ENCODE assay signal across 21 mouse cellular contexts in the genomic region with DNA sequence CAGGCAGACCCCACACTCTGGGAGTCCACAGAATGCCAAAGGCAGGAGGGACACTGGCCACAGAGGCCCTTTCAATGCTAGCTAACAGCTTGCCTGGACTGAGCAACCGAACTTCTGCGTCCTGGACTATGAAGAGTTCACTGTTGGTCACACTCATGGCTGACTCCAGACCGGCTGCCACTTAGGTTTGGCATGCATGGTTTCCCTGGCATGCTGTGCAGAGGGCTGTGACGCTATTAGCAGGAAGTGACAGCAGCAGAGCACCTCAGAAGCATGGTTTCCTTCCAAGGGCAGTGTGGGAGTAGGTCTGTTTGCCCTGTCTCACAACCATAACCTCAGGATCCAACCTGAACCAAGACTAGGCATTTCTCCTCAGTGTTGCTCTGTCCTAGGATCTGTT. TPM values are rescaled to one million over a fixed set of nuclear protein-coding genes. Genes with fewer than 3 reads are reported as not detected.
DNase-seq lines count a peak whose midpoint lies in the region; ATAC-seq lines count a peak whose summit lies in the region.
"Had no signal": no experiment of that assay in that cellular context is flagged by ENCODE, and none has a peak within 500 bp of the region (broad histone marks: within the 10 kb centered on the region; RNA-seq: fewer than 3 reads in every experiment).

No protein-coding gene starts in this region.

- H3K27ac ChIP-seq in midbrain, embryonic 11.5 days (ENCODE audit: low read depth, low read length) = no peak overlapping the region
- H3K27ac ChIP-seq in midbrain, embryonic 14.5 days (replicated peaks; ENCODE audit: low read depth, low read length) = no peak overlapping the region
- no peak overlapping the region for H3K27ac ChIP-seq in forebrain, embryonic 14.5 days (ENCODE audit: low read depth, low read length)
- H3K27ac ChIP-seq: hindbrain, embryonic 15.5 days; intestine, embryonic 15.5 days; kidney, embryonic 15.5 days; midbrain, embryonic 15.5 days; stomach, postnatal 0 days had no signal

- no peaks in the 10 kb centered on the region for H3K36me3 ChIP-seq in midbrain, embryonic 11.5 days (ENCODE audit: control insufficient read depth, insufficient read depth, low read length)
- H3K36me3 ChIP-seq in midbrain, embryonic 14.5 days (ENCODE audit: control insufficient read depth, insufficient read depth, low read length) = no peaks in the 10 kb centered on the region
- no peaks in the 10 kb centered on the region for H3K36me3 ChIP-seq in forebrain, embryonic 14.5 days (ENCODE audit: control insufficient read depth, insufficient read depth, low read length)
- H3K36me3 ChIP-seq: hindbrain, embryonic 15.5 days; intestine, embryonic 15.5 days; kidney, embryonic 15.5 days; midbrain, embryonic 15.5 days had no signal

- peak; percentile 12 to 21 for DNase-seq in cerebellum, postnatal 25 days
- DNase-seq in cerebellum, postnatal 4 days (ENCODE audit: low spot score in 2 of 2) = no peak
- peak; percentile 6 for DNase-seq in midbrain, embryonic 11.5 days (ENCODE audit: low spot score, missing footprints)
- no peak for DNase-seq in midbrain, embryonic 14.5 days
- peak; percentile 19 for DNase-seq in heart, postnatal 25 days (ENCODE audit: low spot score)
- no peak for DNase-seq in forebrain, embryonic 14.5 days (ENCODE audit: low spot score)
- no peak for DNase-seq in right cerebral cortex, adult 18-20 months
- DNase-seq: adrenal gland, postnatal 10 days; cerebellum, adult 11-12 months; gastrocnemius, postnatal 10 days; layer of hippocampus, postnatal 36 days; liver had no signal

- intact Hi-C loops in heart, postnatal 25 days (cut with DNase I) = no loop called here

- no peaks in the 10 kb centered on the region for H3K27me3 ChIP-seq in midbrain, embryonic 11.5 days (ENCODE audit: control insufficient read depth, insufficient read depth, low read length)
- no peaks in the 10 kb centered on the region for H3K27me3 ChIP-seq in midbrain, embryonic 14.5 days (ENCODE audit: control insufficient read depth, insufficient read depth, low read length)
- H3K27me3 ChIP-seq in forebrain, embryonic 14.5 days (replicated peaks; ENCODE audit: control insufficient read depth, insufficient read depth, low read length) = no peaks in the 10 kb centered on the region
- H3K27me3 ChIP-seq: hindbrain, embryonic 15.5 days; intestine, embryonic 15.5 days; kidney, embryonic 15.5 days; midbrain, embryonic 15.5 days had no signal

- no peak for ATAC-seq in midbrain, embryonic 11.5 days (ENCODE audit: low FRiP score)
- ATAC-seq in midbrain, embryonic 14.5 days (ENCODE audit: low FRiP score, low TSS enrichment) = no peak
- ATAC-seq in forebrain, embryonic 14.5 days = no peak
- ATAC-seq: activated CD4-positive, CD25-positive, alpha-beta regulatory T cell, adult 4 months; intestine, embryonic 15.5 days; lung, postnatal 0 days; midbrain, embryonic 15.5 days had no signal

- 89% methylated on average over 4 of the region's 4 CpGs for WGBS in midbrain, embryonic 11.5 days
- WGBS in midbrain, embryonic 14.5 days = 85% methylated on average over 4 of the region's 4 CpGs
- WGBS in forebrain, embryonic 14.5 days = 90% methylated on average over 4 of the region's 4 CpGs

- no peak overlapping the region for H3K9ac ChIP-seq in midbrain, embryonic 11.5 days (ENCODE audit: low read length)
- no peak overlapping the region for H3K9ac ChIP-seq in midbrain, embryonic 14.5 days (replicated peaks; ENCODE audit: low read length)
- no peak overlapping the region for H3K9ac ChIP-seq in forebrain, embryonic 14.5 days (ENCODE audit: low read length)
- H3K9ac ChIP-seq: hindbrain, embryonic 15.5 days; intestine, embryonic 15.5 days; kidney, embryonic 15.5 days; midbrain, embryonic 15.5 days had no signal

- H3K9me3 ChIP-seq in midbrain, embryonic 11.5 days (ENCODE audit: control insufficient read depth, low read length) = no peaks in the 10 kb centered on the region
- no peaks in the 10 kb centered on the region for H3K9me3 ChIP-seq in midbrain, embryonic 14.5 days (ENCODE audit: control insufficient read depth, low read length)
- no peaks in the 10 kb centered on the region for H3K9me3 ChIP-seq in forebrain, embryonic 14.5 days (replicated peaks; ENCODE audit: control insufficient read depth, low read length)
- H3K9me3 ChIP-seq: G1E; hindbrain, embryonic 15.5 days; intestine, embryonic 15.5 days; kidney, embryonic 15.5 days; midbrain, embryonic 15.5 days had no signal

- H3K4me1 ChIP-seq in midbrain, embryonic 11.5 days (ENCODE audit: control insufficient read depth, insufficient read depth, low read length) = no peaks in the 10 kb centered on the region
- H3K4me1 ChIP-seq in midbrain, embryonic 14.5 days (ENCODE audit: control insufficient read depth, insufficient read depth, low read length) = no peaks in the 10 kb centered on the region
- H3K4me1 ChIP-seq in forebrain, embryonic 14.5 days (ENCODE audit: control insufficient read depth, insufficient read depth, low read length) = no peaks in the 10 kb centered on the region
- H3K4me1 ChIP-seq: hindbrain, embryonic 15.5 days; midbrain, embryonic 15.5 days had no signal

- no peak overlapping the region for H3K4me3 ChIP-seq in midbrain, embryonic 11.5 days (ENCODE audit: low read depth, low read length)
- no peak overlapping the region for H3K4me3 ChIP-seq in midbrain, embryonic 14.5 days (replicated peaks; ENCODE audit: low read depth, low read length)
- H3K4me3 ChIP-seq in forebrain, embryonic 14.5 days (ENCODE audit: low read depth, low read length) = no peak overlapping the region
- H3K4me3 ChIP-seq: hindbrain, embryonic 15.5 days; intestine, embryonic 15.5 days; kidney, embryonic 15.5 days; midbrain, embryonic 15.5 days; myocyte had no signal

- H3K4me2 ChIP-seq in midbrain, embryonic 11.5 days = no peak overlapping the region
- H3K4me2 ChIP-seq in midbrain, embryonic 14.5 days (ENCODE audit: low read length) = no peak overlapping the region
- H3K4me2 ChIP-seq in forebrain, embryonic 14.5 days (ENCODE audit: low read length) = no peak overlapping the region
- H3K4me2 ChIP-seq: hindbrain, embryonic 15.5 days; intestine, embryonic 15.5 days; kidney, embryonic 15.5 days; midbrain, embryonic 15.5 days had no signal

RNA-seq across cellular contexts. Expression of a gene that starts 28.0 kb away (rescaled TPM):
- 10.2 and 17.2 TPM in 2 replicates for polyA plus RNA-seq in midbrain, embryonic 11.5 days (2014; fragmentation: Nextera tagmentation; extraction: Ambion mirVana)
- 3.5 and 11.9 TPM in 2 replicates for polyA plus RNA-seq in midbrain, embryonic 14.5 days (2014; fragmentation: Nextera tagmentation; extraction: Ambion mirVana)
- 100 to 1,000 TPM; 377 to 459 TPM for total RNA-seq in heart, postnatal 25 days (2021)
- polyA plus RNA-seq in forebrain, embryonic 14.5 days (2014; fragmentation: Nextera tagmentation; extraction: Ambion mirVana) = 7.9 and 11.8 TPM in 2 replicates

Comparison
In these comparisons a context has a peak if more than half of its experiments do, and no peak if none do; other contexts are left out.
1. DNase-seq: peak in cerebellum, postnatal 25 days (2 of 2), midbrain, embryonic 11.5 days (single experiment) and heart, postnatal 25 days (single experiment); none in cerebellum, postnatal 4 days (0 of 2), midbrain, embryonic 14.5 days (single experiment), forebrain, embryonic 14.5 days (single experiment) and right cerebral cortex, adult 18-20 months (single experiment).